Mouse (Mus musculus) lung, adult 2 months (tissue): ENCODE data around the gene Terf2. TPM values are rescaled to one million over a fixed set of nuclear protein-coding genes. Genes with fewer than 3 reads are reported as not detected.
A peak's percentile ranks its signal among the peaks of the same experiment; 100 is the strongest.
"Not testable (repeated sequence)": the region's sequence is repeated elsewhere in the genome, so short reads cannot be mapped to it uniquely, and the experiment has no call there.

Source experiments
- DNase-seq: peaks from one replicate; pipeline ENCODE4 v3.0.0; 2022
- H3K4me1 ChIP-seq: fragments of 200-500 bp; 2 replicates; pipeline ENCODE4 v1.6.1; 2011; ENCODE audit warnings: low read length; ENCODE audit not compliant: control insufficient read depth, insufficient read depth
- H3K4me3 ChIP-seq: fragments of 200-500 bp; replicated peaks from 2 replicates; pipeline ENCODE3; 2011; ENCODE audit warnings: low read depth, mild to moderate bottlenecking, control low read depth, low read length; ENCODE audit errors: extremely low read depth
- CTCF ChIP-seq: fragments of 200-500 bp; IDR thresholded peaks from 2 replicates; pipeline ENCODE4 v1.5.1; 2011; ENCODE audit warnings: mild to moderate bottlenecking, low read length, control low read depth; ENCODE audit not compliant: insufficient read depth
- POLR2A ChIP-seq: fragments of 200-500 bp; IDR thresholded peaks from 2 replicates; pipeline ENCODE4 v1.6.1; 2011; ENCODE audit warnings: low read depth, mild to moderate bottlenecking, control low read depth, low read length, borderline replicate concordance; ENCODE audit errors: extremely low read depth
- WGBS: fragments of 180-500 bp; shearing (Covaris S2); methylation state at CpG from one replicate; pipeline ENCODE4 v1.1.7; 2018; 5-methylcytosine and 5-hydroxymethylcytosine counted together
- polyA plus RNA-seq: library from polyadenylated mRNA; depleted of rRNA; stranded (reverse); fragments of >200 nt; gene quantifications from 2 replicates; pipeline ENCODE4 v1.2.3, GENCODE M21; 2012

Gene Terf2
- polyA plus RNA-seq, 1 experiment, result 13.5 TPM

DNA sequence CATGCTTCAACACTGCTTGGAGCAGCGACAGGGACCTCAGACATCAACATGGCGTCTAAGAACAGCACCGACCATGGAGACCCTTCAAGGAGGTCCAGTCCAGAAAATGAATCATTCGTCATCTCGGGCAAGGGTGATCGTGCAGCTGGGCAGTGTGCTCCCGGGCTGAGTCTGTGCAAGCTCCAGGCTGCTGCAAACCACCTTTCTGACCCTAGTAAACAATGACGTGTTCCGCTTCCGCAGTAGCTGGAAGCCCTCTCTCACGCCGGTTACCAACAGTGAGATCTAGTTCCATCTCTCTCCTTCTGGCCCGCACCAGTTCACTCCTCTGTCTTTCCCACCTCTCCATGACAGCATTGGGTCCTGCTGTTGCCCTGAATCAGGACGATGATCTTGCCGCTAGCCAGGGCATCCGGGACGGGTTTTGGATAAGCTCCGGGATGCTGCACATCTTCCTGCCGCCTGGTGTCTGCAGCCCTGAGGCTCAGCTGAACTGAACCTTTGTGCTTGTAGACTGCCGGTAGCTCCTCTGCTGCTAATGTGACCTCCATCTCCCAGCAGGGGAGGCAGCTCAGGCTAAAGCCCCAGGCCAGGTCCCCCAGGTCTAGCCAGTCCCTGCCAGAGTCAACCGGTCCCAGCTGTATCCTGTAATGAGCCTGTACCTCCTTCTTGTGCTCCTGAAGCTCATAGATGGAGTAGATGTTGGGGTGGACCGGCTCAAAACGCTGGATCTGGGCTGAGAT is 12.8 kb upstream of the Terf2 start:
- DNase-seq, result no peak
- H3K4me3 ChIP-seq, result peak overlapping the region; percentile 66
- H3K4me1 ChIP-seq, result peaks cover under 1% of the 10 kb centered on the region; the same call in 1 of the 2 replicates
- no peak for TF ChIP-seq CTCF
- 0 out of 2 replicates have a peak, but pooled peaks have one; percentile 8 for TF ChIP-seq POLR2A
- 41% methylated on average over 23 of the region's 23 CpGs for WGBS

- WGBS, result 95% methylated on average over 5 of the region's 5 CpGs
- H3K4me3 ChIP-seq, H3K4me1 ChIP-seq, DNase-seq: not testable (repeated sequence)
Observed at GRCm38 (mm10) chr8:107108089-107108488, 11.7 kb upstream of the Terf2 start.

DNA sequence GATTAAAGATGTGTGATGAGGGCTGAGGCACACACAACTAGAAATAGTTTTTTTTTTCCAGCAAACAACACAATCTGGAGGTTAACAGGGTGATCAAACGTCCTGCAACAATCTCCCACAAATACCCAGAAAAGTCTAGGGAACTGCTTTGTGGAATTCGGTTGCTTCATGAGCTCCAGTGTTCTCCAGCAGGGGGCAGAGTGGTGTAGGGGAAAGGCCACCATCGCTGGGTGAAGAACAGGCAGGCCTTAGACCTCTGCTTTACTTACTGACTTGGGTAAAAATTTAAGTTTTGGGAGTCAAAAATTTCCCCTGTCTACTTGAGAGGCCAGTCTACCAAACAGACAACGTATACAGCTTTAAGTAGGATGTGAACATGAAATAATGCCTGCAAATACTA is 8.2 kb upstream of the Terf2 start:
- Histone ChIP-seq H3K4me3 (no peak overlapping the region), H3K4me1 (no peaks in the 10 kb centered on the region; the same call in 1 of the 2 replicates)
- 12% methylated on average over 4 of the region's 4 CpGs for WGBS
- DNase-seq, result peak; percentile 77
- TF ChIP-seq CTCF (peak; percentile 89), POLR2A (no peak)

- TF ChIP-seq CTCF (no peak), POLR2A (no peak)
- 54% methylated on average over 2 of the region's 2 CpGs for WGBS
- Histone ChIP-seq H3K4me3 (no peak overlapping the region), H3K4me1 (peaks cover 3% of the 10 kb centered on the region)
- no peak for DNase-seq
Observed at GRCm38 (mm10) chr8:107100635-107101034, 4.3 kb upstream of the Terf2 start.

DNA sequence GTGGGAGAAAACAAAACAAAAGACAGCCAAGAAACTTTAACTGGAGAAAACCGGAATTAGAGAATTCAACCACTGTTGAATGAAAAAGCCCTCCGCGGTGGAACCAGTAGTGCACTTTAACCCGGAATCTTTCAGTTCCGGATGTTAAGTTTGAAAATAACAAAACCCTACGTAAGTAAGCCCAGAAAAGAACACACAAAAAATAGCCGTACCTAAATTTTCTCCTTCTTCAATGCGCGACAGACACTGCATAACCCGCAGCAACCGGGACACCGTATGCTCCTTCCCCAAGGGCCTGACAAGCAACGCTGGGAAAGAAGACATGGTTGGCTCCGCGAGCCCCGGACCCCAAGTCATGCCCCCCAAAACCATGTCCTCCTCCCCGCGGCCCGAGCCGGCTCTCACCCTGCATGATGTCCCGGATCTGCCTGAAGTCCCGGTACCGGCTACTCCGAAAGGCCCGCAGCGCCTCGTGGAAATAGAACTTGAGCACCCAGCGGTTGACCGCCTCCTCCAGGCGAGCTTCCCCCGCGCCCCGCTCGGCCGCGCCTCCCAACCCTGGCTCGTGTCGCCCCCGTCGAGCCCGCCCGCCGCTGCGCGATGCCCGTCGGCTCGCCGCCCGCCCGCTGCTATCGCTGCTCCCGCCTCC is 506 bp downstream of the Terf2 start:
- Histone ChIP-seq H3K4me3 (peak overlapping the region; percentile 72), H3K4me1 (peaks cover 3% of the 10 kb centered on the region)
- no peak for DNase-seq
- 1% methylated on average over 48 of the region's 53 CpGs for WGBS
- TF ChIP-seq CTCF (no peak), POLR2A (no peak)

GRCm38 (mm10) chr8:107090531-107090930 is 5.8 kb downstream of the Terf2 start:
- H3K4me3 ChIP-seq, result no peak overlapping the region
- TF ChIP-seq POLR2A, result no peak
- TF ChIP-seq CTCF, result no peak
- DNase-seq, result no peak
- 93% methylated on average over 7 of the region's 7 CpGs for WGBS
- no peaks in the 10 kb centered on the region for H3K4me1 ChIP-seq

- Histone ChIP-seq H3K4me1 (no peaks in the 10 kb centered on the region), H3K4me3 (no peak overlapping the region)
- no peak for DNase-seq
- TF ChIP-seq CTCF, result no peak
- TF ChIP-seq POLR2A, result no peak
- WGBS, result 94% methylated on average over 5 of the region's 5 CpGs
Observed at GRCm38 (mm10) chr8:107088526-107089063, 7.8 kb downstream of the Terf2 start.

- DNase-seq, result no peak
- 96% methylated on average over 5 of the region's 5 CpGs for WGBS
- Histone ChIP-seq H3K4me3 (no peak overlapping the region), H3K4me1 (no peaks in the 10 kb centered on the region)
- TF ChIP-seq POLR2A (no peak), CTCF (no peak)
Observed at GRCm38 (mm10) chr8:107086018-107086417, 10.3 kb downstream of the Terf2 start.

- TF ChIP-seq POLR2A (no peak), CTCF (peak; percentile 44)
- Histone ChIP-seq H3K4me1 (no peaks in the 10 kb centered on the region), H3K4me3 (no peak overlapping the region)
- 97% methylated on average over 17 of the region's 17 CpGs for WGBS
- DNase-seq, result no peak
Observed at GRCm38 (mm10) chr8:107085358-107085757, 11.0 kb downstream of the Terf2 start.
